Mouse (Mus musculus) heart, adult 2 months (tissue): ENCODE results near the gene Gng5.

Experiments
- CTCF ChIP-seq: fragments of 200-600 bp; IDR thresholded peaks from 2 replicates; pipeline ENCODE4 v1.8.1; 2022; ENCODE audit warnings: antibody characterized with exemption, mild to moderate bottlenecking, moderate library complexity
- EP300 ChIP-seq: fragments of 200-500 bp; IDR thresholded peaks from 2 replicates; pipeline ENCODE4 v1.6.1; 2011; ENCODE audit warnings: low read depth, low read length, control low read depth; ENCODE audit not compliant: insufficient read depth
- POLR2A ChIP-seq: fragments of 200-500 bp; IDR thresholded peaks from 2 replicates; pipeline ENCODE4 v1.6.1; 2011; ENCODE audit warnings: mild to moderate bottlenecking, low read depth, low read length, control low read depth; ENCODE audit not compliant: insufficient read depth

- TF ChIP-seq CTCF = no peak
- no peak for TF ChIP-seq POLR2A
- TF ChIP-seq EP300 = no peak
Measured at GRCm38 (mm10) chr3:146472657-146473056, 26.9 kb upstream of the Gng5 start.
